Mouse (Mus musculus): ENCODE measurements at regions not wholly inside any gene's neighbourhood (a gene's known extent, or its start where the extent isn't known, plus 50 kb on each side); places are given as distances from the start of the nearest gene placed in this dataset.
"Not testable (repeated sequence)": the region's sequence is repeated elsewhere in the genome, so short reads cannot be mapped to it uniquely, and the experiment has no call there.

GRCm38 (mm10) chr6:109172104-109172850 lies 343.8 kb downstream of the Edem1 start:
- WGBS = 42% methylated on average over 6 of the region's 6 CpGs
- H3K4me2 ChIP-seq (ENCODE audit: low read depth, low read length) = no peak overlapping the region
- H3K9me3 ChIP-seq (ENCODE audit: control insufficient read depth, low read length) = no peaks in the 10 kb centered on the region
- no peak overlapping the region for H3K4me3 ChIP-seq (ENCODE audit: low read length)
- H3K4me1 ChIP-seq (replicated peaks; ENCODE audit: control insufficient read depth, insufficient read depth, low read length) = no peaks in the 10 kb centered on the region
- H3K9ac ChIP-seq (ENCODE audit: low read length) = no peak overlapping the region
- no peak for ATAC-seq (ENCODE audit: low read depth)
- H3K36me3 ChIP-seq (ENCODE audit: control insufficient read depth, insufficient read depth, low read length) = no peaks in the 10 kb centered on the region
- no peaks in the 10 kb centered on the region for H3K27me3 ChIP-seq (ENCODE audit: control insufficient read depth, insufficient read depth, low read depth, low read length)
- H3K27ac ChIP-seq (ENCODE audit: low read length) = no peak overlapping the region

GRCm38 (mm10) chr6:109173015-109173414 lies 344.6 kb downstream of the Edem1 start:
- WGBS = 71% methylated on average over 1 of the region's 1 CpGs
- Histone ChIP-seq H3K4me1 (replicated peaks; ENCODE audit: control insufficient read depth, insufficient read depth, low read length) (no peaks in the 10 kb centered on the region), H3K27ac (ENCODE audit: low read length) (no peak overlapping the region), H3K9ac (ENCODE audit: low read length) (no peak overlapping the region), H3K27me3 (ENCODE audit: control insufficient read depth, insufficient read depth, low read depth, low read length) (no peaks in the 10 kb centered on the region), H3K4me3 (ENCODE audit: low read length) (no peak overlapping the region), H3K9me3 (ENCODE audit: control insufficient read depth, low read length) (no peaks in the 10 kb centered on the region), H3K36me3 (ENCODE audit: control insufficient read depth, insufficient read depth, low read length) (no peaks in the 10 kb centered on the region), H3K4me2 (ENCODE audit: low read depth, low read length) (no peak overlapping the region)
- no peak for ATAC-seq (ENCODE audit: low read depth)

GRCm38 (mm10) chr6:109176876-109177275 lies 348.4 kb downstream of the Edem1 start:
- Histone ChIP-seq H3K27me3 (ENCODE audit: control insufficient read depth, insufficient read depth, low read depth, low read length) (no peaks in the 10 kb centered on the region), H3K36me3 (ENCODE audit: control insufficient read depth, insufficient read depth, low read length) (no peaks in the 10 kb centered on the region), H3K4me1 (replicated peaks; ENCODE audit: control insufficient read depth, insufficient read depth, low read length) (no peaks in the 10 kb centered on the region), H3K4me3 (ENCODE audit: low read length) (no peak overlapping the region), H3K9me3 (ENCODE audit: control insufficient read depth, low read length) (no peaks in the 10 kb centered on the region), H3K4me2 (ENCODE audit: low read depth, low read length) (no peak overlapping the region), H3K9ac (ENCODE audit: low read length) (no peak overlapping the region), H3K27ac (ENCODE audit: low read length) (no peak overlapping the region)
- WGBS = 28% methylated on average over 3 of the region's 3 CpGs
- no peak for ATAC-seq (ENCODE audit: low read depth)

- no peak overlapping the region for H3K4me3 ChIP-seq (ENCODE audit: low read length)
- no peaks in the 10 kb centered on the region for H3K36me3 ChIP-seq (ENCODE audit: control insufficient read depth, insufficient read depth, low read length)
- H3K4me1 ChIP-seq (replicated peaks; ENCODE audit: control insufficient read depth, insufficient read depth, low read length) = no peaks in the 10 kb centered on the region
- H3K27ac ChIP-seq (ENCODE audit: low read length) = no peak overlapping the region
- 20% methylated on average over 3 of the region's 3 CpGs for WGBS
- H3K27me3 ChIP-seq (ENCODE audit: control insufficient read depth, insufficient read depth, low read depth, low read length) = no peaks in the 10 kb centered on the region
- ATAC-seq (ENCODE audit: low read depth) = no peak
- no peaks in the 10 kb centered on the region for H3K9me3 ChIP-seq (ENCODE audit: control insufficient read depth, low read length)
- H3K4me2 ChIP-seq (ENCODE audit: low read depth, low read length) = no peak overlapping the region
- no peak overlapping the region for H3K9ac ChIP-seq (ENCODE audit: low read length)
Measured at GRCm38 (mm10) chr6:109182878-109183277, 354.4 kb downstream of the Edem1 start.

- H3K4me1 ChIP-seq (replicated peaks; ENCODE audit: control insufficient read depth, insufficient read depth, low read length); H3K4me2 ChIP-seq (ENCODE audit: low read depth, low read length); H3K4me3 ChIP-seq (ENCODE audit: low read length); H3K9me3 ChIP-seq (ENCODE audit: control insufficient read depth, low read length); H3K9ac ChIP-seq (ENCODE audit: low read length); ATAC-seq (ENCODE audit: low read depth); H3K36me3 ChIP-seq (ENCODE audit: control insufficient read depth, insufficient read depth, low read length); H3K27me3 ChIP-seq (ENCODE audit: control insufficient read depth, insufficient read depth, low read depth, low read length); H3K27ac ChIP-seq (ENCODE audit: low read length): not testable (repeated sequence)
- WGBS = 66% methylated on average over 2 of the region's 2 CpGs
Measured at GRCm38 (mm10) chr6:109193061-109193460, 364.6 kb downstream of the Edem1 start.

GRCm38 (mm10) chr6:109193603-109194002 lies 365.2 kb downstream of the Edem1 start:
- no peak overlapping the region for H3K4me3 ChIP-seq (ENCODE audit: low read length)
- no peaks in the 10 kb centered on the region for H3K27me3 ChIP-seq (ENCODE audit: control insufficient read depth, insufficient read depth, low read depth, low read length)
- H3K36me3 ChIP-seq (ENCODE audit: control insufficient read depth, insufficient read depth, low read length) = no peaks in the 10 kb centered on the region
- H3K9ac ChIP-seq (ENCODE audit: low read length) = no peak overlapping the region
- 65% methylated on average over 3 of the region's 3 CpGs for WGBS
- H3K4me2 ChIP-seq (ENCODE audit: low read depth, low read length) = no peak overlapping the region
- no peaks in the 10 kb centered on the region for H3K9me3 ChIP-seq (ENCODE audit: control insufficient read depth, low read length)
- H3K4me1 ChIP-seq (replicated peaks; ENCODE audit: control insufficient read depth, insufficient read depth, low read length) = no peaks in the 10 kb centered on the region
- no peak overlapping the region for H3K27ac ChIP-seq (ENCODE audit: low read length)
- ATAC-seq (ENCODE audit: low read depth) = no peak

GRCm38 (mm10) chr6:109209699-109210098 lies 381.3 kb downstream of the Edem1 start:
- Histone ChIP-seq H3K4me2 (ENCODE audit: low read depth, low read length) (no peak overlapping the region), H3K27me3 (ENCODE audit: control insufficient read depth, insufficient read depth, low read depth, low read length) (no peaks in the 10 kb centered on the region), H3K9me3 (ENCODE audit: control insufficient read depth, low read length) (no peaks in the 10 kb centered on the region), H3K27ac (ENCODE audit: low read length) (no peak overlapping the region), H3K9ac (ENCODE audit: low read length) (no peak overlapping the region), H3K36me3 (ENCODE audit: control insufficient read depth, insufficient read depth, low read length) (no peaks in the 10 kb centered on the region), H3K4me3 (ENCODE audit: low read length) (no peak overlapping the region), H3K4me1 (replicated peaks; ENCODE audit: control insufficient read depth, insufficient read depth, low read length) (no peaks in the 10 kb centered on the region)
- 37% methylated on average over 2 of the region's 2 CpGs for WGBS
- ATAC-seq (ENCODE audit: low read depth) = no peak

GRCm38 (mm10) chr6:109230391-109230790 lies 401.9 kb downstream of the Edem1 start:
- H3K36me3 ChIP-seq (ENCODE audit: control insufficient read depth, insufficient read depth, low read length) = no peaks in the 10 kb centered on the region
- 96% methylated on average over 6 of the region's 6 CpGs for WGBS
- no peak overlapping the region for H3K9ac ChIP-seq (ENCODE audit: low read length)
- no peak overlapping the region for H3K4me2 ChIP-seq (ENCODE audit: low read depth, low read length)
- no peaks in the 10 kb centered on the region for H3K4me1 ChIP-seq (replicated peaks; ENCODE audit: control insufficient read depth, insufficient read depth, low read length)
- H3K27me3 ChIP-seq (ENCODE audit: control insufficient read depth, insufficient read depth, low read depth, low read length) = no peaks in the 10 kb centered on the region
- ATAC-seq (ENCODE audit: low read depth) = no peak
- H3K9me3 ChIP-seq (ENCODE audit: control insufficient read depth, low read length) = no peaks in the 10 kb centered on the region
- H3K27ac ChIP-seq (ENCODE audit: low read length) = no peak overlapping the region
- H3K4me3 ChIP-seq (ENCODE audit: low read length) = no peak overlapping the region

- H3K4me3 ChIP-seq (ENCODE audit: low read length) = no peak overlapping the region
- no peak overlapping the region for H3K27ac ChIP-seq (ENCODE audit: low read length)
- H3K36me3 ChIP-seq (ENCODE audit: control insufficient read depth, insufficient read depth, low read length) = no peaks in the 10 kb centered on the region
- WGBS = 57% methylated on average over 3 of the region's 3 CpGs
- H3K9ac ChIP-seq (ENCODE audit: low read length) = no peak overlapping the region
- H3K9me3 ChIP-seq (ENCODE audit: control insufficient read depth, low read length) = no peaks in the 10 kb centered on the region
- H3K4me2 ChIP-seq (ENCODE audit: low read depth, low read length) = no peak overlapping the region
- no peaks in the 10 kb centered on the region for H3K4me1 ChIP-seq (replicated peaks; ENCODE audit: control insufficient read depth, insufficient read depth, low read length)
- no peak for ATAC-seq (ENCODE audit: low read depth)
- H3K27me3 ChIP-seq (ENCODE audit: control insufficient read depth, insufficient read depth, low read depth, low read length) = no peaks in the 10 kb centered on the region
Measured at GRCm38 (mm10) chr6:109233426-109233825, 405.0 kb downstream of the Edem1 start.

GRCm38 (mm10) chr6:109245666-109246065 lies 417.2 kb downstream of the Edem1 start:
- Histone ChIP-seq H3K27me3 (ENCODE audit: control insufficient read depth, insufficient read depth, low read depth, low read length) (no peaks in the 10 kb centered on the region), H3K9me3 (ENCODE audit: control insufficient read depth, low read length) (no peaks in the 10 kb centered on the region), H3K27ac (ENCODE audit: low read length) (no peak overlapping the region), H3K4me2 (ENCODE audit: low read depth, low read length) (no peak overlapping the region), H3K9ac (ENCODE audit: low read length) (no peak overlapping the region), H3K4me3 (ENCODE audit: low read length) (no peak overlapping the region), H3K4me1 (replicated peaks; ENCODE audit: control insufficient read depth, insufficient read depth, low read length) (no peaks in the 10 kb centered on the region), H3K36me3 (ENCODE audit: control insufficient read depth, insufficient read depth, low read length) (no peaks in the 10 kb centered on the region)
- ATAC-seq (ENCODE audit: low read depth) = no peak
- 56% methylated on average over 2 of the region's 2 CpGs for WGBS

Measured in lung, embryonic 16.5 days (tissue).